In the genomic region with DNA sequence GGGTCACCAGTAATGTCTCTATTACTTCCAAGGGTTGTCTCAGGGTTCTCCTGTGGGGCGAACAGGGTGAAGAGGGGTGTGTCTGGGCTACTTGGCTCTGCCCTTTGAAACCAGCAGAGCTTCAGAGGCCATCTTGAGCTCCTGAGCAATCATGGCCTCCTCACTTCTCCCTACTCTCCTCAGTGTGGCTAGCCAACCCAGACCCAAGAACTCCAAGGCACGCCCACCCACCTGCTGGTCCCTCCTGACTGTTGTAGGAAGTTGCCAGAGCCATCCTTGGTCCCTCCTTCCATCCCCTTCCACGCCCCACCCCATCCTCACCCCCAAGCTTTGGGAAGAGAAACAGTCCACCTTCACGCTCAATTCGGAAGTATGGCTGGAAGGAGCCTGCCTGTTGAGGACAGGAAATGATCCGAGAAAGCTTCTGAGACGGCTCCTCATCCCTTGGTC, we compare ENCODE assay signal across 1 mouse cellular context.
A peak's percentile ranks its signal among the peaks of the same experiment; 100 is the strongest.
TF ChIP-seq lines count a peak whose summit lies in the region.

No protein-coding gene starts in this region.

TF ChIP-seq in CH12.LX, 34 proteins besides CTCF, POLR2A, EP300 and RAD21 (continued from another document):
- TF ChIP-seq SIN3A (IDR thresholded peaks at IDR 0.05; ENCODE audit: low read length) (peak; percentile 18; the same call in 1 of the 2 replicates), HCFC1 (IDR thresholded peaks at IDR 0.05; ENCODE audit: low read depth, low read length) (no peak), MAX (IDR thresholded peaks at IDR 0.05; ENCODE audit: low read length) (0 out of 2 replicates have a peak, but pooled peaks have one; percentile 47), ZMIZ1 (IDR thresholded peaks at IDR 0.05; ENCODE audit: low read depth, low read length) (peak; percentile 84), KAT2A (IDR thresholded peaks at IDR 0.05; ENCODE audit: insufficient replicate concordance, low read length) (0 out of 2 replicates have a peak, but pooled peaks have one; percentile 32), JUND (conservative IDR thresholded peaks at IDR 0.05; ENCODE audit: low read depth, low read length) (no peak), MYC (IDR thresholded peaks at IDR 0.05; ENCODE audit: low read depth, low read length) (peak; percentile 49; the same call in 1 of the 2 replicates), MEF2A (IDR thresholded peaks at IDR 0.05; ENCODE audit: borderline replicate concordance, low read depth, low read length) (no peak), POLR2AphosphoS2 (IDR thresholded peaks at IDR 0.05; ENCODE audit: low read depth, low read length) (no peak), ETS1 (conservative IDR thresholded peaks at IDR 0.05; ENCODE audit: low read depth, low read length) (peak; percentile 27; the same call in 1 of the 2 replicates), NELFE (IDR thresholded peaks at IDR 0.05; ENCODE audit: low read depth, low read length) (peak; percentile 38; the same call in 1 of the 2 replicates), PAX5 (IDR thresholded peaks at IDR 0.05; ENCODE audit: low read length) (no peak), JUN (IDR thresholded peaks at IDR 0.05; ENCODE audit: insufficient read depth, low read depth, low read length) (no peak), E2F4 (IDR thresholded peaks at IDR 0.05; ENCODE audit: insufficient replicate concordance, low read depth, low read length) (no peak), TCF12 (IDR thresholded peaks at IDR 0.05; ENCODE audit: low read depth, low read length) (no peak)
TF ChIP-seq in CH12.LX: peak in this region for 14.
